Mouse (Mus musculus) midbrain, embryonic 10.5 days (tissue): ENCODE results near the gene Crygs. TPM values are rescaled to one million over a fixed set of nuclear protein-coding genes. Genes with fewer than 3 reads are reported as not detected.
"Not testable (repeated sequence)": the region's sequence is repeated elsewhere in the genome, so short reads cannot be mapped to it uniquely, and the experiment has no call there.

ENCODE experiments used
- DNase-seq: peaks from one replicate; pipeline ENCODE4 v3.0.0-alpha.2; 2017; ENCODE audit warnings: low spot score
- H3K27ac ChIP-seq: fragments of 300-500 bp; sonication (generic); replicated peaks from 2 replicates; pipeline ENCODE4 v1.5.1; 2016; ENCODE audit warnings: mild to moderate bottlenecking
- H3K27me3 ChIP-seq: fragments of 300-500 bp; sonication (generic); 2 replicates; pipeline ENCODE4 v1.6.1; 2016; ENCODE audit warnings: low read depth, mild to moderate bottlenecking; ENCODE audit not compliant: poor library complexity, severe bottlenecking
- H3K36me3 ChIP-seq: fragments of 300-500 bp; sonication (generic); 2 replicates; pipeline ENCODE4 v1.6.1; 2016; ENCODE audit warnings: mild to moderate bottlenecking, moderate library complexity
- H3K4me1 ChIP-seq: fragments of 300-500 bp; sonication (generic); 2 replicates; pipeline ENCODE4 v1.6.1; 2016
- H3K4me3 ChIP-seq: fragments of 300-500 bp; sonication (generic); 2 replicates; pipeline ENCODE4 v1.5.1; 2016; ENCODE audit warnings: mild to moderate bottlenecking, moderate library complexity
- H3K9me3 ChIP-seq: fragments of 300-500 bp; sonication (generic); replicated peaks from 2 replicates; pipeline ENCODE4 v1.6.1; 2016; ENCODE audit warnings: mild to moderate bottlenecking
- WGBS: fragments of 180-500 bp; shearing (Covaris S2); methylation state at CpG from one replicate; pipeline ENCODE4 v1.1.7; 2016; 5-methylcytosine and 5-hydroxymethylcytosine counted together
- polyA plus RNA-seq: library from polyadenylated mRNA; unstranded; fragments of >200 nt; fragmentation: Nextera tagmentation; extraction: Ambion mirVana; gene quantifications from 2 replicates; pipeline ENCODE4 v1.2.1, GENCODE M21; 2016

Crygs gene
- polyA plus RNA-seq, 1 experiment from 2014 or later, result 0.22 TPM

GRCm38 (mm10) chr16:22820731-22821130 lies 9.4 kb upstream of the Crygs start:
- Histone ChIP-seq H3K4me1 (no peaks in the 10 kb centered on the region), H3K9me3 (no peaks in the 10 kb centered on the region), H3K4me3 (no peak overlapping the region), H3K27me3 (no peaks in the 10 kb centered on the region), H3K36me3 (peaks cover 32% of the 10 kb centered on the region), H3K27ac (no peak overlapping the region)
- no peak for DNase-seq
- WGBS, result 58% methylated on average over 8 of the region's 8 CpGs

- Histone ChIP-seq H3K27ac (no peak overlapping the region), H3K4me3 (no peak overlapping the region), H3K9me3 (no peaks in the 10 kb centered on the region), H3K36me3 (no peaks in the 10 kb centered on the region), H3K4me1 (no peaks in the 10 kb centered on the region), H3K27me3 (peaks cover 62% of the 10 kb centered on the region)
- WGBS, result 17% methylated on average over 17 of the region's 17 CpGs
- DNase-seq, result peak; percentile 43
These were observed 3.8 kb downstream of the Crygs start for GRCm38 (mm10) chr16:22807468-22808070.

- H3K27me3 ChIP-seq, result peaks cover 76% of the 10 kb centered on the region
- H3K4me3 ChIP-seq, result no peak overlapping the region
- no peaks in the 10 kb centered on the region for H3K36me3 ChIP-seq
- 87% methylated on average over 7 of the region's 7 CpGs for WGBS
- no peak overlapping the region for H3K27ac ChIP-seq
- DNase-seq, result no peak
- peaks cover 29% of the 10 kb centered on the region for H3K4me1 ChIP-seq
- H3K9me3 ChIP-seq, result no peaks in the 10 kb centered on the region
These were observed 8.6 kb downstream of the Crygs start for GRCm38 (mm10) chr16:22802786-22803185.

GRCm38 (mm10) chr16:22800849-22801109 lies 10.6 kb downstream of the Crygs start:
- Histone ChIP-seq H3K4me3 (no peak overlapping the region), H3K9me3 (no peaks in the 10 kb centered on the region), H3K4me1 (peaks cover 30% of the 10 kb centered on the region), H3K27ac (peak overlapping the region; percentile 76; the same call in 1 of the 2 replicates), H3K36me3 (no peaks in the 10 kb centered on the region), H3K27me3 (peaks cover 83% of the 10 kb centered on the region)
- DNase-seq, result no peak
- 22% methylated on average over 5 of the region's 5 CpGs for WGBS

GRCm38 (mm10) chr16:22800026-22800848 lies 11.1 kb downstream of the Crygs start:
- WGBS, result 8% methylated on average over 6 of the region's 6 CpGs
- Histone ChIP-seq H3K4me3 (0 out of 2 replicates have a peak overlapping the region, but pooled peaks have one; percentile 1), H3K27me3 (peaks cover 83% of the 10 kb centered on the region), H3K36me3 (no peaks in the 10 kb centered on the region), H3K9me3 (no peaks in the 10 kb centered on the region), H3K4me1 (peaks cover 34% of the 10 kb centered on the region), H3K27ac (peak overlapping the region; percentile 76)
- DNase-seq, result peak; percentile 82

- Histone ChIP-seq H3K27ac (no peak overlapping the region), H3K4me3 (no peak overlapping the region), H3K36me3 (no peaks in the 10 kb centered on the region), H3K4me1 (peaks cover 34% of the 10 kb centered on the region), H3K27me3 (peaks cover 83% of the 10 kb centered on the region), H3K9me3 (no peaks in the 10 kb centered on the region)
- WGBS, result 79% methylated on average over 3 of the region's 3 CpGs
- DNase-seq, result no peak
These were observed 12.9 kb downstream of the Crygs start for GRCm38 (mm10) chr16:22798520-22798919.

GRCm38 (mm10) chr16:22797521-22797920 lies 13.9 kb downstream of the Crygs start:
- H3K36me3 ChIP-seq, result no peaks in the 10 kb centered on the region
- H3K4me1 ChIP-seq, result peaks cover 34% of the 10 kb centered on the region
- WGBS, result 85% methylated on average over 5 of the region's 5 CpGs
- DNase-seq, result no peak
- no peaks in the 10 kb centered on the region for H3K9me3 ChIP-seq
- H3K4me3 ChIP-seq, result no peak overlapping the region
- H3K27ac ChIP-seq, result no peak overlapping the region
- peaks cover 83% of the 10 kb centered on the region for H3K27me3 ChIP-seq

GRCm38 (mm10) chr16:22795497-22795896 lies 15.9 kb downstream of the Crygs start:
- no peak overlapping the region for H3K27ac ChIP-seq
- H3K4me1 ChIP-seq, result peaks cover 37% of the 10 kb centered on the region
- no peak overlapping the region for H3K4me3 ChIP-seq
- WGBS, result 65% methylated on average over 3 of the region's 3 CpGs
- peak; percentile 39 for DNase-seq
- no peaks in the 10 kb centered on the region for H3K36me3 ChIP-seq
- H3K27me3 ChIP-seq, result peaks cover 88% of the 10 kb centered on the region
- H3K9me3 ChIP-seq, result no peaks in the 10 kb centered on the region

GRCm38 (mm10) chr16:22791235-22791634 lies 20.1 kb downstream of the Crygs start:
- WGBS, result 4% methylated on average over 2 of the region's 2 CpGs
- no peak overlapping the region for H3K27ac ChIP-seq
- no peak for DNase-seq
- no peak overlapping the region for H3K4me3 ChIP-seq
- H3K9me3 ChIP-seq, result no peaks in the 10 kb centered on the region
- no peaks in the 10 kb centered on the region for H3K36me3 ChIP-seq
- H3K4me1 ChIP-seq, result peaks cover 27% of the 10 kb centered on the region
- peaks cover 60% of the 10 kb centered on the region for H3K27me3 ChIP-seq

GRCm38 (mm10) chr16:22789908-22790367 lies 21.4 kb downstream of the Crygs start:
- no peak for DNase-seq
- H3K27me3 ChIP-seq, result peaks cover 47% of the 10 kb centered on the region
- no peak overlapping the region for H3K4me3 ChIP-seq
- WGBS, result 71% methylated on average over 10 of the region's 10 CpGs
- peaks cover 21% of the 10 kb centered on the region for H3K4me1 ChIP-seq
- no peaks in the 10 kb centered on the region for H3K9me3 ChIP-seq
- no peaks in the 10 kb centered on the region for H3K36me3 ChIP-seq
- H3K27ac ChIP-seq, result peak overlapping the region; percentile 57; the same call in 1 of the 2 replicates

GRCm38 (mm10) chr16:22782686-22783085 lies 28.7 kb downstream of the Crygs start:
- no peak overlapping the region for H3K4me3 ChIP-seq
- DNase-seq, result no peak
- H3K36me3 ChIP-seq, result no peaks in the 10 kb centered on the region
- no peak overlapping the region for H3K27ac ChIP-seq
- WGBS, result 84% methylated on average over 5 of the region's 5 CpGs
- H3K4me1 ChIP-seq, result no peaks in the 10 kb centered on the region
- H3K9me3 ChIP-seq, result peaks cover 13% of the 10 kb centered on the region
- no peaks in the 10 kb centered on the region for H3K27me3 ChIP-seq

GRCm38 (mm10) chr16:22779228-22779835 lies 32.0 kb downstream of the Crygs start:
- 89% methylated on average over 3 of the region's 3 CpGs for WGBS
- Histone ChIP-seq H3K27ac (no peak overlapping the region), H3K9me3 (peaks cover 13% of the 10 kb centered on the region), H3K4me1 (no peaks in the 10 kb centered on the region), H3K27me3 (no peaks in the 10 kb centered on the region), H3K4me3 (no peak overlapping the region), H3K36me3 (no peaks in the 10 kb centered on the region)
- no peak for DNase-seq

GRCm38 (mm10) chr16:22778296-22778695 lies 33.1 kb downstream of the Crygs start:
- not testable (repeated sequence) for H3K4me1 ChIP-seq, H3K36me3 ChIP-seq, H3K27ac ChIP-seq, H3K4me3 ChIP-seq, H3K27me3 ChIP-seq, DNase-seq
- 92% methylated on average over 12 of the region's 12 CpGs for WGBS
- H3K9me3 ChIP-seq, result peaks cover 13% of the 10 kb centered on the region
